Mouse (Mus musculus): ENCODE data around the gene Pcsk6. TPM values are rescaled to one million over a fixed set of nuclear protein-coding genes. Genes with fewer than 3 reads are reported as not detected.

Pcsk6 gene
- polyA plus RNA-seq, 1 experiment, result 0.12 TPM

DNA sequence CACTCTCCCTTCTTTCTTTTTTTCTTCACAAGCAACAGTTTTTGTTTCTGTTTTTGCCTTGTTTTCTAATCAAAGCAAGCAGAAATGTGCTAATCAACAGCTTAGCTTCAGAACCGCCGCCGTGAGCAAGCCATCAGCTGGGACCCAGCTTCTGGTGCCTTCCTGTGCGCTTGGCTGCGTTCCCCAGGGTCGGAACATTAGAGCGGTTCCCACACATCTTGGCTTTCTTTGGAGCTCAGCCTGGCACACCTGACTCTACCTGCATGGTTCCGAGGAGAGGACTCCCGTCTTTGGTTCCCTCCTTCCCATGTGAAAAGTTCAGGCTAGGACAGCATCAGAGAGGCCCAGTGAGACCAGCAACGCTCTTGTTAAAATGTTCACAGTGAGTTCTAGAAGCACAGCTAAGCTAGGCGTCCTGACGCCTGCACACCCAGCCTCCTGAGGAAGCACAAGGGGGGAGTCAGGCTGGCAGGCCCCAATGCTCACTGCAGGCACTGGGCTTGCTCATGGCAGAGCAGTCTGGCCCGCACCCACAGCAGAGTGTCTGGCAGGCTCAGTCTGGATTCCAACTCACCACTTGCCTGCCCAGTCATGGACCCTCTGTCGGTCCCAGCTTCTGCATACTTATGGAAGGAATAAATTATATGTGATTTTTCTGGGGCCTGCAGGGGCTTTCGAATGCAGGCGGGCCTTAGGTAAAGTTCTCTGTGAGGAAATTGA lies 139.7 kb downstream of the Pcsk6 start:
- Histone ChIP-seq H3K9me3 (ENCODE audit: control insufficient read depth, low read length) (0 out of 2 replicates have a peak, but pooled peaks cover 2% of the 10 kb centered on the region), H3K27me3 (ENCODE audit: control insufficient read depth) (no peaks in the 10 kb centered on the region), H3K4me1 (ENCODE audit: control insufficient read depth) (no peaks in the 10 kb centered on the region), H3K36me3 (ENCODE audit: control insufficient read depth) (no peaks in the 10 kb centered on the region), H3K4me3 (replicated peaks) (no peak overlapping the region)
- TF ChIP-seq TAL1 (IDR thresholded peaks at IDR 0.05; ENCODE audit: low read length) (no peak), GATA1 (IDR thresholded peaks at IDR 0.05; ENCODE audit: low read length) (no peak)

DNA sequence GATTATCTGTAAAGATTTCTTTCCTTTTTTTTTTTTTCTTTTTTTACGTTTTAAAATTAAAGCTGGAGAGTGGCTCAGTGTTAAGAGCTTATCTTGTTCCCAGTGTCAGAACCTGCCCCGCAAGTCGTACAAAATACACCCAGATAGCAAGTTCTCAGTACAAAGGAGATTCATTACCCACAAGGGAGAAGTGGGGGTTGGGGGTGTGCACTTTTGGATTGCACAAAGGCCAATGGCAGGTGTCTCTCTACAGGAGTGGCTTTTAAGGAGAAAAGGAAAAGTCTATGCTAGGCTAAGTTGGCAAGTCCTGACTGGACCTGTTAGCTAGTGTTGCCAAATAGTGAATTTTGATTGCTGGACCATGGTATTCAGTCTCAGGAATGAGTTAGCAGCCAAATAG lies 140.3 kb downstream of the Pcsk6 start:
- H3K36me3 ChIP-seq (ENCODE audit: control insufficient read depth), result no peaks in the 10 kb centered on the region
- H3K4me1 ChIP-seq (ENCODE audit: control insufficient read depth), result no peaks in the 10 kb centered on the region
- no peak for TF ChIP-seq TAL1 (IDR thresholded peaks at IDR 0.05; ENCODE audit: low read length)
- TF ChIP-seq GATA1 (IDR thresholded peaks at IDR 0.05; ENCODE audit: low read length), result no peak
- H3K4me3 ChIP-seq (replicated peaks), result no peak overlapping the region
- no peaks in the 10 kb centered on the region for H3K27me3 ChIP-seq (ENCODE audit: control insufficient read depth)
- H3K9me3 ChIP-seq (ENCODE audit: control insufficient read depth, low read length), result 0 out of 2 replicates have a peak, but pooled peaks cover 2% of the 10 kb centered on the region

DNA sequence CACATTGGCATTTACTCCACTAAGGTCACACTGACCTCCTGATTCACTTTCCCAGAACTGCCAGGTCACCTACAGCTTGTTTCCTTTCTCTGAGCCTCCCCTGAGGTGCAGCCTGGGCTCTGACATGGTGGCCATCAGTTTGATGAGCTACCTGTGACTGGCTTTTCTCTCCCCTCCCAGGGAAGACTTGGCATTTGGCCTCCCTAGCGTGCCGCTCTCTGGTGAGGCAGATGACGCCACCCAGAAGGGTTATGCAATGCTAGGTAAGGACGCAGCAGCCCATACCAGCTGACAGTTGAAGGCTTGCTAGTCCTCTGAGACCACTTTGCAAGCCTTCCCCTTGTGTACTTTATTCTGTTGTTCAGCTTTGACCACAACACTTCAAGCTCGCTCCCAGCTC lies 141.9 kb downstream of the Pcsk6 start:
- no peak for TF ChIP-seq TAL1 (IDR thresholded peaks at IDR 0.05; ENCODE audit: low read length)
- no peak for TF ChIP-seq GATA1 (IDR thresholded peaks at IDR 0.05; ENCODE audit: low read length)
- Histone ChIP-seq H3K4me1 (ENCODE audit: control insufficient read depth) (no peaks in the 10 kb centered on the region), H3K9me3 (ENCODE audit: control insufficient read depth, low read length) (0 out of 2 replicates have a peak, but pooled peaks cover 2% of the 10 kb centered on the region), H3K27me3 (ENCODE audit: control insufficient read depth) (no peaks in the 10 kb centered on the region), H3K4me3 (replicated peaks) (no peak overlapping the region), H3K36me3 (ENCODE audit: control insufficient read depth) (no peaks in the 10 kb centered on the region)

DNA sequence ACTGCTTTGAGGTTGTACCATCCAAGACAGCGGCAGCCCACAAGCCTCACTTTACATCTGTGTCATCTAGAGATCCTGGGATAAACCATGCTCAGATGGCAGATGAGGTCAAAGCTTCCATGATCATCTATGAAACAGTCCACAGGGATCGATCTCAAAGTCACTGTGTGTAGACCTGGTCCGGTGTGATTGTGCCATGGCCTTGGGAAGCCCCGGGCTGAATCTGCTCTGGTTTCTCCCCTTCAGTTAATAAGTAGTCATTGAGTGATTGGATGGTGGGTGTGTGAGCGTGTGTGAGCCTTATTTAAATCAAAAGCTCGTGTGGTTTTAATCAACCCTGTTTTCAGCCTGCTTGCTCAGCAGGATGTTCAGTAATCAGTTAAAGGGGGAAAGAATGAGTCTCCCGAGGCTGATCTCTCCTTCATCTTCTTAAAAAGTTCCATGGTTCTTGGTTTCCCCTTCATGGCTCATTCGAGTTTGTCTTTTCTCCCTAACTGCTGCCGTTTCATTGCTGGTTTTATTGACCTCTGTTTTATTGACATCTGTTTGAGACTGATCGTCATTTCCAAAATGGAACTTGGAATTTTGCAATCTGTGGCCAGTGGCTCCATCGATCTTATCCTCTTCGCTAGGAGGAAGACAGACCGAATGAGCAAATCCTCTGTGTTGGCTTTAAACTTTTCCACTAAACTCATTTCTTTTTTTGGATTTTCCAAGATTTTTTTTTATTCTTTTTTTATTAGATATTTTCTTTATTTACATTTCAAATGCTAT lies 142.5 kb downstream of the Pcsk6 start:
- H3K27me3 ChIP-seq (ENCODE audit: control insufficient read depth), result no peaks in the 10 kb centered on the region
- H3K9me3 ChIP-seq (ENCODE audit: control insufficient read depth, low read length), result 0 out of 2 replicates have a peak, but pooled peaks cover 2% of the 10 kb centered on the region
- no peaks in the 10 kb centered on the region for H3K4me1 ChIP-seq (ENCODE audit: control insufficient read depth)
- no peak overlapping the region for H3K4me3 ChIP-seq (replicated peaks)
- no peaks in the 10 kb centered on the region for H3K36me3 ChIP-seq (ENCODE audit: control insufficient read depth)
- TF ChIP-seq GATA1 (IDR thresholded peaks at IDR 0.05; ENCODE audit: low read length), result no peak
- no peak for TF ChIP-seq TAL1 (IDR thresholded peaks at IDR 0.05; ENCODE audit: low read length)

DNA sequence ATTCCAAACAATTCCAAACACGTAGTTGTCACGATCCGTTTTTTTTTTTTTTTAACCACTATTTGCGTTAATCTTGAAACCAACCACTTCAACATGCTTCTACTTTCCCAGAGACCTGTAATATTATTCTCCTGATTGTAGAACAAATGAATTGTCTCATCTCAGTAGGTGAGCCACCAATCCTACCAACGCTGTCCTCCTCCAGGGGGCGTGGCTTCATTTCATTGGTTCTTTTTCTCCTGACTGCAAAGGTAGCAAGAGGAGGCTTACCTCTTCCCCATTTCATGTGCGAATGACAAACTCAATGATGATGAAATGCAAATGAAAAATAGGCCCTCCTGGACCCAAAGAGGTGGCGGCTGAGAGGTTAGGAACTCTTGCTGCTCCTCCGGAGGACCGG lies 143.5 kb downstream of the Pcsk6 start:
- Histone ChIP-seq H3K27me3 (ENCODE audit: control insufficient read depth) (no peaks in the 10 kb centered on the region), H3K9me3 (ENCODE audit: control insufficient read depth, low read length) (no peaks in the 10 kb centered on the region), H3K4me1 (ENCODE audit: control insufficient read depth) (no peaks in the 10 kb centered on the region), H3K36me3 (ENCODE audit: control insufficient read depth) (no peaks in the 10 kb centered on the region), H3K4me3 (replicated peaks) (no peak overlapping the region)
- TF ChIP-seq GATA1 (IDR thresholded peaks at IDR 0.05; ENCODE audit: low read length), result no peak
- TF ChIP-seq TAL1 (IDR thresholded peaks at IDR 0.05; ENCODE audit: low read length), result no peak

DNA sequence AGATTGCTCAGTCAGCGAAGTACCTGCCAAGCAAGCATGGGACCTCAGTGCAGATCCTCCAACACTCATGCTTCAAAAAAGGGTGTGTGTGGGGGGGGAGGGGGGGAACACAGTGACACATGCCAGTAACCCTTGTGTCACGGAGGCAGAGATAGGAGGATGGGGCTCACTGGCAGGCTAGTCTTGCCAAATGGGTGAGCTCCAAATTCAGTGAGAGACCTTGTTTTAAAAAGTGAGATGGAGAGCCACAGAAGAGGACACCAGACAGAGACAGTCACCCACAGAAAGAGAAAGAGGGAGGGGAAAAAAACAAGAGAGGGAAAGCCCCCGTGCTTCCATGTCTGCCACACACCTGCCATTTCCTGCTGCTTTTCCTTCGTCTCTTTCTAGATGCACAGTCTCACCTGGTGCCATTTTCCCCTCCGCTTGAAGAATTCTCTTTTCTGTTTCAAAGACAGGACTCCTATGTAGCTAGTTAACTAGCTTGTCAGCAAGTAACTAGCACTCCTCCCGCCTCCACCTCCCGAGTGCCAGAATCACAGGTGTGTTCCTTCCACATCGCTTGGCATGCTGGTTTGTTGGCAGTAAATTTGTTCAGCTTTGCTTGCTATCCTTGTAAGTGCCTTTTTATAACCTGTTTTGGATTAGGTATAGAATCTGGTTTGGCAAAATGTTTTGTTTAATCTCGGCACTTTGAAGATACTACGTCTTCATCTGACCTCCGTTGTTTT lies 146.8 kb downstream of the Pcsk6 start:
- Histone ChIP-seq H3K9me3 (ENCODE audit: control insufficient read depth, low read length) (no peaks in the 10 kb centered on the region), H3K36me3 (ENCODE audit: control insufficient read depth) (no peaks in the 10 kb centered on the region), H3K27me3 (ENCODE audit: control insufficient read depth) (no peaks in the 10 kb centered on the region), H3K4me3 (replicated peaks) (no peak overlapping the region), H3K4me1 (ENCODE audit: control insufficient read depth) (no peaks in the 10 kb centered on the region)
- TF ChIP-seq GATA1 (IDR thresholded peaks at IDR 0.05; ENCODE audit: low read length) (no peak), TAL1 (IDR thresholded peaks at IDR 0.05; ENCODE audit: low read length) (no peak)

DNA sequence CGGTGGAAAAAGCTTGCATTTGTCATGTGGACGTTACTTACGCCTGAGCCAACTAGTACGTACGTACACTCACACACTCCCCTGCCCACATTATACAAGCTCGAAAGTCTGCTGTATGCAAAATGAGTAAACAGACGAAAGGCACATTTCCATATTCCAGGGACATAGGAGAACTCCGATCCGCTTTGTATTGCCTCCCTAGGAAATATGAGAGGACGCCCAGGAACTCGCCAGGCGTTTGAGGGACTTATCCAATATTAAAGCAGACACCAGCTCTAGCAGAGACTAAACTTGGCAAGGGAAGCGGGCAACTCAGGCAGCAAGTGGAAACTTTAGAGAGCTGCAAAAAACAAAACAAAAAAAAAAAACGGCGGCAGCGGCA lies 147.3 kb downstream of the Pcsk6 start:
- no peaks in the 10 kb centered on the region for H3K36me3 ChIP-seq (ENCODE audit: control insufficient read depth)
- no peaks in the 10 kb centered on the region for H3K4me1 ChIP-seq (ENCODE audit: control insufficient read depth)
- H3K4me3 ChIP-seq (replicated peaks), result no peak overlapping the region
- H3K27me3 ChIP-seq (ENCODE audit: control insufficient read depth), result no peaks in the 10 kb centered on the region
- no peaks in the 10 kb centered on the region for H3K9me3 ChIP-seq (ENCODE audit: control insufficient read depth, low read length)
- TF ChIP-seq GATA1 (IDR thresholded peaks at IDR 0.05; ENCODE audit: low read length), result no peak
- no peak for TF ChIP-seq TAL1 (IDR thresholded peaks at IDR 0.05; ENCODE audit: low read length)

DNA sequence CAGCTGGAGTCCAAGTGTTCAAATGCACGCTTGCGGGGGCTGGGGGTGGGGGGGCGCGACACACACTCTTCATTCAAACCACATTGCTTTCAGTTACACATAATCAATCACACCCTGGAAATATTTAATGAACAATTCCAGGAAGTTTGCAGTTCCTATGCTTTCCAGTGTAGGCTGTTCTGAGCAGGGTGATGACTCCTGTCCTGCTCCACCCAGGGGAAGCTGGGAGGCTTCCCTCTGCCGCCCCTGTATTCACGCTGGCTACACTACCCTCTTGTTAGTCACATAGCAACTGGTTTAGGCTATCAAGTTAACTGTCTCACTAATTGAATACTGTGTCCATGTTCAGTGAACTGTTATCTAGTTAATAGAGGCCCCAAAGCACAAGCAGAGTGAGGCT lies 149.0 kb downstream of the Pcsk6 start:
- Histone ChIP-seq H3K4me3 (replicated peaks) (no peak overlapping the region), H3K9me3 (ENCODE audit: control insufficient read depth, low read length) (no peaks in the 10 kb centered on the region), H3K27me3 (ENCODE audit: control insufficient read depth) (no peaks in the 10 kb centered on the region), H3K4me1 (ENCODE audit: control insufficient read depth) (no peaks in the 10 kb centered on the region), H3K36me3 (ENCODE audit: control insufficient read depth) (no peaks in the 10 kb centered on the region)
- no peak for TF ChIP-seq TAL1 (IDR thresholded peaks at IDR 0.05; ENCODE audit: low read length)
- TF ChIP-seq GATA1 (IDR thresholded peaks at IDR 0.05; ENCODE audit: low read length), result no peak

DNA sequence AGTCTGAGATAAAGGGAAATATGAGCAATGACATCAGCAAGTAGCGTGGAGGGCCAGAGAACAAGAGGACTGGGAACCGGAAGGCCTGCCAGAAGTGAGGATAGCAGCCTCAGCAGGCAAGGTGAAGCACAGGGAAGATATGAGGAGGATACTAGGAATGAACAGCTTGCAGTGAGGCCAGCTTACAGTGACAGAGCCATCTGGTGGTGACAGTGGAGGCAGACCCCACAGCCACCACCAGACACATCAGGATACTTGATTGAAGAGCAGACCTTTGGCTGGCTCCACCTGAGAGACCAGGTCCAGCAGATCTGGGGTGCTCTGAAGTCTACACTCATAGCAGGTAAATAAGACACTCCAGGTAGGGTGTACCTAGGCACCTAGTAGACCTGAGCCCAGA lies 166.2 kb downstream of the Pcsk6 start:
- H3K27me3 ChIP-seq (ENCODE audit: control insufficient read depth), result no peaks in the 10 kb centered on the region
- no peak overlapping the region for H3K4me3 ChIP-seq (replicated peaks)
- no peaks in the 10 kb centered on the region for H3K4me1 ChIP-seq (ENCODE audit: control insufficient read depth)
- no peaks in the 10 kb centered on the region for H3K9me3 ChIP-seq (ENCODE audit: control insufficient read depth, low read length)
- TF ChIP-seq TAL1 (IDR thresholded peaks at IDR 0.05; ENCODE audit: low read length) (no peak), GATA1 (IDR thresholded peaks at IDR 0.05; ENCODE audit: low read length) (no peak)
- H3K36me3 ChIP-seq (ENCODE audit: control insufficient read depth), result no peaks in the 10 kb centered on the region
